Mouse (Mus musculus): ENCODE results near the gene Rgs10. TPM values are rescaled to one million over a fixed set of nuclear protein-coding genes. Genes with fewer than 3 reads are reported as not detected.

Gene Rgs10
- polyA plus RNA-seq, 1 experiment from 2014 or later: 25.4 TPM

- H3K9me3 ChIP-seq (ENCODE audit: control insufficient read depth, low read length): no peaks in the 10 kb centered on the region
- H3K27me3 ChIP-seq (replicated peaks; ENCODE audit: control insufficient read depth, insufficient read depth, low read length): no peaks in the 10 kb centered on the region
- no peaks in the 10 kb centered on the region for H3K4me1 ChIP-seq (replicated peaks; ENCODE audit: control insufficient read depth, insufficient read depth, low read length)
- H3K4me3 ChIP-seq (replicated peaks; ENCODE audit: low read length): no peak overlapping the region
- no peak for ATAC-seq
- H3K9ac ChIP-seq (replicated peaks; ENCODE audit: low read depth, low read length): no peak overlapping the region
- 87% methylated on average over 5 of the region's 5 CpGs for WGBS
- no peak overlapping the region for H3K4me2 ChIP-seq (ENCODE audit: low read length)
- no peaks in the 10 kb centered on the region for H3K36me3 ChIP-seq (ENCODE audit: control insufficient read depth, insufficient read depth)
- no peak overlapping the region for H3K27ac ChIP-seq (ENCODE audit: low read length)
Observed at GRCm38 (mm10) chr7:128355463-128355862, 63.1 kb downstream of the Rgs10 start.

GRCm38 (mm10) chr7:128352721-128353120 lies 65.8 kb downstream of the Rgs10 start:
- Histone ChIP-seq H3K27me3 (replicated peaks; ENCODE audit: control insufficient read depth, insufficient read depth, low read length) (no peaks in the 10 kb centered on the region), H3K9me3 (ENCODE audit: control insufficient read depth, low read length) (no peaks in the 10 kb centered on the region), H3K36me3 (ENCODE audit: control insufficient read depth, insufficient read depth) (no peaks in the 10 kb centered on the region), H3K27ac (ENCODE audit: low read length) (no peak overlapping the region), H3K9ac (replicated peaks; ENCODE audit: low read depth, low read length) (no peak overlapping the region), H3K4me2 (ENCODE audit: low read length) (no peak overlapping the region), H3K4me3 (replicated peaks; ENCODE audit: low read length) (no peak overlapping the region), H3K4me1 (replicated peaks; ENCODE audit: control insufficient read depth, insufficient read depth, low read length) (0 out of 2 replicates have a peak, but pooled peaks cover 2% of the 10 kb centered on the region)
- ATAC-seq: no peak
- WGBS: 71% methylated on average over 3 of the region's 3 CpGs

- Histone ChIP-seq H3K4me1 (replicated peaks; ENCODE audit: control insufficient read depth, insufficient read depth, low read length) (0 out of 2 replicates have a peak, but pooled peaks cover 2% of the 10 kb centered on the region), H3K27me3 (replicated peaks; ENCODE audit: control insufficient read depth, insufficient read depth, low read length) (no peaks in the 10 kb centered on the region), H3K9ac (replicated peaks; ENCODE audit: low read depth, low read length) (no peak overlapping the region), H3K36me3 (ENCODE audit: control insufficient read depth, insufficient read depth) (no peaks in the 10 kb centered on the region), H3K27ac (ENCODE audit: low read length) (no peak overlapping the region), H3K4me2 (ENCODE audit: low read length) (no peak overlapping the region), H3K4me3 (replicated peaks; ENCODE audit: low read length) (no peak overlapping the region), H3K9me3 (ENCODE audit: control insufficient read depth, low read length) (no peaks in the 10 kb centered on the region)
- WGBS: 50% methylated on average over 3 of the region's 5 CpGs
- ATAC-seq: no peak
Observed at GRCm38 (mm10) chr7:128351176-128351575, 67.4 kb downstream of the Rgs10 start.

- Histone ChIP-seq H3K4me2 (ENCODE audit: low read length) (no peak overlapping the region), H3K27ac (ENCODE audit: low read length) (no peak overlapping the region), H3K36me3 (ENCODE audit: control insufficient read depth, insufficient read depth) (no peaks in the 10 kb centered on the region), H3K27me3 (replicated peaks; ENCODE audit: control insufficient read depth, insufficient read depth, low read length) (no peaks in the 10 kb centered on the region), H3K9ac (replicated peaks; ENCODE audit: low read depth, low read length) (no peak overlapping the region), H3K4me3 (replicated peaks; ENCODE audit: low read length) (no peak overlapping the region), H3K4me1 (replicated peaks; ENCODE audit: control insufficient read depth, insufficient read depth, low read length) (0 out of 2 replicates have a peak, but pooled peaks cover 2% of the 10 kb centered on the region), H3K9me3 (ENCODE audit: control insufficient read depth, low read length) (no peaks in the 10 kb centered on the region)
- 89% methylated on average over 7 of the region's 7 CpGs for WGBS
- ATAC-seq: no peak
Observed at GRCm38 (mm10) chr7:128350316-128350715, 68.2 kb downstream of the Rgs10 start.

- H3K27ac ChIP-seq (ENCODE audit: low read length): no peak overlapping the region
- H3K9ac ChIP-seq (replicated peaks; ENCODE audit: low read depth, low read length): no peak overlapping the region
- H3K9me3 ChIP-seq (ENCODE audit: control insufficient read depth, low read length): no peaks in the 10 kb centered on the region
- 88% methylated on average over 4 of the region's 4 CpGs for WGBS
- no peak overlapping the region for H3K4me3 ChIP-seq (replicated peaks; ENCODE audit: low read length)
- H3K4me1 ChIP-seq (replicated peaks; ENCODE audit: control insufficient read depth, insufficient read depth, low read length): 0 out of 2 replicates have a peak, but pooled peaks cover 2% of the 10 kb centered on the region
- no peaks in the 10 kb centered on the region for H3K36me3 ChIP-seq (ENCODE audit: control insufficient read depth, insufficient read depth)
- no peak overlapping the region for H3K4me2 ChIP-seq (ENCODE audit: low read length)
- H3K27me3 ChIP-seq (replicated peaks; ENCODE audit: control insufficient read depth, insufficient read depth, low read length): no peaks in the 10 kb centered on the region
- ATAC-seq: no peak
Observed at GRCm38 (mm10) chr7:128349751-128350150, 68.8 kb downstream of the Rgs10 start.

GRCm38 (mm10) chr7:128348608-128349007 lies 70.0 kb downstream of the Rgs10 start:
- peak; percentile 20; the same call in 1 of the 2 replicates for ATAC-seq
- Histone ChIP-seq H3K27ac (ENCODE audit: low read length) (no peak overlapping the region), H3K4me3 (replicated peaks; ENCODE audit: low read length) (no peak overlapping the region), H3K9ac (replicated peaks; ENCODE audit: low read depth, low read length) (no peak overlapping the region), H3K9me3 (ENCODE audit: control insufficient read depth, low read length) (no peaks in the 10 kb centered on the region), H3K27me3 (replicated peaks; ENCODE audit: control insufficient read depth, insufficient read depth, low read length) (no peaks in the 10 kb centered on the region), H3K4me1 (replicated peaks; ENCODE audit: control insufficient read depth, insufficient read depth, low read length) (0 out of 2 replicates have a peak, but pooled peaks cover 2% of the 10 kb centered on the region), H3K4me2 (ENCODE audit: low read length) (no peak overlapping the region), H3K36me3 (ENCODE audit: control insufficient read depth, insufficient read depth) (no peaks in the 10 kb centered on the region)
- 18% methylated on average over 1 of the region's 1 CpGs for whole genome bisulfite sequencing

- H3K4me2 ChIP-seq (ENCODE audit: low read length): no peak overlapping the region
- H3K36me3 ChIP-seq (ENCODE audit: control insufficient read depth, insufficient read depth): no peaks in the 10 kb centered on the region
- no peak overlapping the region for H3K4me3 ChIP-seq (replicated peaks; ENCODE audit: low read length)
- no peak overlapping the region for H3K27ac ChIP-seq (ENCODE audit: low read length)
- H3K4me1 ChIP-seq (replicated peaks; ENCODE audit: control insufficient read depth, insufficient read depth, low read length): 0 out of 2 replicates have a peak, but pooled peaks cover 2% of the 10 kb centered on the region
- H3K9ac ChIP-seq (replicated peaks; ENCODE audit: low read depth, low read length): no peak overlapping the region
- no peaks in the 10 kb centered on the region for H3K27me3 ChIP-seq (replicated peaks; ENCODE audit: control insufficient read depth, insufficient read depth, low read length)
- ATAC-seq: no peak
- 74% methylated on average over 8 of the region's 8 CpGs for WGBS
- H3K9me3 ChIP-seq (ENCODE audit: control insufficient read depth, low read length): no peaks in the 10 kb centered on the region
Observed at GRCm38 (mm10) chr7:128346991-128347390, 71.6 kb downstream of the Rgs10 start.

GRCm38 (mm10) chr7:128346522-128346921 lies 72.0 kb downstream of the Rgs10 start:
- Histone ChIP-seq H3K4me3 (replicated peaks; ENCODE audit: low read length) (no peak overlapping the region), H3K9ac (replicated peaks; ENCODE audit: low read depth, low read length) (no peak overlapping the region), H3K4me2 (ENCODE audit: low read length) (no peak overlapping the region), H3K27ac (ENCODE audit: low read length) (no peak overlapping the region), H3K36me3 (ENCODE audit: control insufficient read depth, insufficient read depth) (no peaks in the 10 kb centered on the region), H3K27me3 (replicated peaks; ENCODE audit: control insufficient read depth, insufficient read depth, low read length) (no peaks in the 10 kb centered on the region), H3K4me1 (replicated peaks; ENCODE audit: control insufficient read depth, insufficient read depth, low read length) (0 out of 2 replicates have a peak, but pooled peaks cover 2% of the 10 kb centered on the region), H3K9me3 (ENCODE audit: control insufficient read depth, low read length) (no peaks in the 10 kb centered on the region)
- 43% methylated on average over 2 of the region's 2 CpGs for WGBS
- no peak for ATAC-seq

- H3K36me3 ChIP-seq (ENCODE audit: control insufficient read depth, insufficient read depth): no peaks in the 10 kb centered on the region
- no peaks in the 10 kb centered on the region for H3K9me3 ChIP-seq (ENCODE audit: control insufficient read depth, low read length)
- WGBS: 84% methylated on average over 6 of the region's 6 CpGs
- H3K4me2 ChIP-seq (ENCODE audit: low read length): no peak overlapping the region
- H3K4me1 ChIP-seq (replicated peaks; ENCODE audit: control insufficient read depth, insufficient read depth, low read length): 0 out of 2 replicates have a peak, but pooled peaks cover 2% of the 10 kb centered on the region
- H3K27me3 ChIP-seq (replicated peaks; ENCODE audit: control insufficient read depth, insufficient read depth, low read length): no peaks in the 10 kb centered on the region
- no peak overlapping the region for H3K27ac ChIP-seq (ENCODE audit: low read length)
- no peak for ATAC-seq
- no peak overlapping the region for H3K9ac ChIP-seq (replicated peaks; ENCODE audit: low read depth, low read length)
- no peak overlapping the region for H3K4me3 ChIP-seq (replicated peaks; ENCODE audit: low read length)
Observed at GRCm38 (mm10) chr7:128345691-128346090, 72.9 kb downstream of the Rgs10 start.

Data from forebrain, embryonic 16.5 days (tissue).